Mouse (Mus musculus) testis, adult 2 months (tissue): ENCODE measurements around the gene Pkp3.

ENCODE experiments used
- CTCF ChIP-seq: fragments of 200-500 bp; IDR thresholded peaks from 2 replicates; pipeline ENCODE4 v1.5.1; 2012; ENCODE audit warnings: low read depth, mild to moderate bottlenecking, inconsistent platforms, low read length, moderate library complexity; ENCODE audit not compliant: control insufficient read depth, insufficient read depth, insufficient replicate concordance
- POLR2A ChIP-seq: fragments of 200-500 bp; IDR thresholded peaks from 2 replicates; pipeline ENCODE4 v1.6.1; 2012; ENCODE audit warnings: low read depth, mild to moderate bottlenecking, inconsistent platforms, low read length, moderate library complexity; ENCODE audit not compliant: control insufficient read depth

DNA sequence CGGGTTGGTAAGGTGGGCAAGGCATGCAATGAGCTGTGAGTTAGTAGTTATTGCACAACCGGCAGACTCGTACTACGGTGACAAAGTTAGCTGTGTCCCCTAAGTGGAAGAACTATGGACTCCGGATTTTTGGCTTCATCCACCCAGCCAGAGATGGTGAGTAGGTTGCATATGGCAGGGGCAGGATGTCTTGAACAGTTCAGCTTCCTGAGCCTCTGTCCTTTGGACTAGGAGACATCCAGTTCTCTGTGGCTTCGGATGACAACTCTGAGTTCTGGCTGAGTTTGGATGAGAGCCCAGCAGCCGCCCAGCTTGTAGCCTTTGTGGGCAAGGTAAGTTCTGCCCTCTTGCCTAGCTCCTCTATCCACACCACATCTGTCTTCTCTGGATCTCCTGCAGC, 13.4 kb upstream of the Pkp3 start:
- TF ChIP-seq CTCF: no peak
- no peak for TF ChIP-seq POLR2A
